Mouse (Mus musculus): Measurements from ENCODE around the gene Hist1h3a.
"Not testable (repeated sequence)": the region's sequence is repeated elsewhere in the genome, so short reads cannot be mapped to it uniquely, and the experiment has no call there.

DNA sequence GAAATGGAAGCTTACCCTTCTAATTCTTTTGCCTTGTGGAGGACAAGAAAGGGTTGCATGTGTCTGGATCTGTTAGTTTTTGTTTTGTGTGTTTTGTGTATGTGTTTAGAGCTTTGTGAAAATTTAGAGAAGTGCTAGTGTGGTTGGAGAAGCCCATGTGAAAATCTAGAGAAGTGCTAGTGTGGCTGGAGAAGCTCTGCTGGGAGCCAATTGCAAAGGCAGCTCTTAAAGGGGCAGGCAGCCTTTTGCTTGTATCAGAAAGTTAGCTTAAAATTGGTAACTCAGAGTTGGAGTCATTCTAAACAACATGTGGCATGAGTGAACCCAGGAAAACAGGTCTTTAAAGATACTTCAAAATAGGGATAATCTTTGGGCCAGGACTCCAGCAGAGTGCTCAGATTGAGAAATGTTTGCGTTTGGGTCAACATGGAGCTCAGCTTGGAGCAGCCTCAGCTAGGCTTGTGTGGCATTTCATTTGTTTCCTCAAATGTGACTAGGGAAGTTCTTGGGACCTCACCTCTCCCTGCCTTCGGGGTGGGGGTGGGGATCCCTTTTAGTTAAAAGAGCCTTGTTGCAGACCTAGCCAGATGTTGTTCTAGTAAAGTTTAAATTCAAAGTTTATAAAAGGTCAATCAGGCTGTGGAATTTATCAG lies 44.5 kb downstream of the Hist1h3a start:
- TF ChIP-seq CTCF (IDR thresholded peaks at IDR 0.05; ENCODE audit: low read depth, low read length); POLR2A (IDR thresholded peaks at IDR 0.05; ENCODE audit: extremely low read depth, insufficient read depth, low read length): not testable (repeated sequence)

All from liver, adult 2 months (tissue).